Mouse (Mus musculus): ENCODE data around the gene Ahnak2. TPM values are rescaled to one million over a fixed set of nuclear protein-coding genes. Genes with fewer than 3 reads are reported as not detected.
"Not testable (repeated sequence)": the region's sequence is repeated elsewhere in the genome, so short reads cannot be mapped to it uniquely, and the experiment has no call there.

Gene Ahnak2
- polyA plus RNA-seq, 1 experiment from 2014 or later, result 0.36 TPM

GRCm38 (mm10) chr12:112821974-112822373 is 19.5 kb upstream of the Ahnak2 start:
- Histone ChIP-seq H3K4me3 (ENCODE audit: low read depth, low read length) (no peak overlapping the region), H3K4me1 (ENCODE audit: insufficient read depth) (peaks cover 39% of the 10 kb centered on the region), H3K9ac (replicated peaks) (no peak overlapping the region), H3K9me3 (ENCODE audit: low read length) (no peaks in the 10 kb centered on the region), H3K27me3 (ENCODE audit: insufficient read depth, low read length) (no peaks in the 10 kb centered on the region), H3K27ac (ENCODE audit: low read depth) (0 out of 2 replicates have a peak overlapping the region, but pooled peaks have one; percentile 24), H3K4me2 (ENCODE audit: low read depth, low read length) (no peak overlapping the region), H3K36me3 (replicated peaks; ENCODE audit: insufficient read depth, low read length) (peaks cover 74% of the 10 kb centered on the region)
- DNase-seq (no peak), ATAC-seq (no peak)
- WGBS (ENCODE audit: insufficient replicate concordance), result 50% methylated on average over 4 of the region's 4 CpGs
- TF ChIP-seq EP300 (IDR thresholded peaks at IDR 0.05; ENCODE audit: low read depth) (no peak), CTCF (IDR thresholded peaks at IDR 0.05; ENCODE audit: low read depth) (no peak)

GRCm38 (mm10) chr12:112821216-112821615 is 18.8 kb upstream of the Ahnak2 start:
- TF ChIP-seq CTCF (IDR thresholded peaks at IDR 0.05; ENCODE audit: low read depth), result no peak
- TF ChIP-seq EP300 (IDR thresholded peaks at IDR 0.05; ENCODE audit: low read depth), result no peak
- Histone ChIP-seq H3K9ac (replicated peaks) (no peak overlapping the region), H3K36me3 (replicated peaks; ENCODE audit: insufficient read depth, low read length) (peaks cover 70% of the 10 kb centered on the region), H3K27me3 (ENCODE audit: insufficient read depth, low read length) (no peaks in the 10 kb centered on the region), H3K4me2 (ENCODE audit: low read depth, low read length) (no peak overlapping the region), H3K9me3 (ENCODE audit: low read length) (no peaks in the 10 kb centered on the region), H3K4me3 (ENCODE audit: low read depth, low read length) (no peak overlapping the region), H3K4me1 (ENCODE audit: insufficient read depth) (peaks cover 31% of the 10 kb centered on the region), H3K27ac (ENCODE audit: low read depth) (no peak overlapping the region)
- WGBS (ENCODE audit: insufficient replicate concordance), result 47% methylated on average over 1 of the region's 1 CpGs
- ATAC-seq (no peak), DNase-seq (peak; percentile 11)

- Histone ChIP-seq H3K4me3 (ENCODE audit: low read depth, low read length) (no peak overlapping the region), H3K9me3 (ENCODE audit: low read length) (no peaks in the 10 kb centered on the region), H3K27ac (ENCODE audit: low read depth) (no peak overlapping the region), H3K9ac (replicated peaks) (no peak overlapping the region), H3K27me3 (ENCODE audit: insufficient read depth, low read length) (no peaks in the 10 kb centered on the region), H3K4me2 (ENCODE audit: low read depth, low read length) (no peak overlapping the region), H3K36me3 (replicated peaks; ENCODE audit: insufficient read depth, low read length) (peaks cover 69% of the 10 kb centered on the region), H3K4me1 (ENCODE audit: insufficient read depth) (peaks cover 26% of the 10 kb centered on the region)
- DNase-seq, result no peak
- no peak for ATAC-seq
- 89% methylated on average over 12 of the region's 12 CpGs for WGBS (ENCODE audit: insufficient replicate concordance)
- TF ChIP-seq EP300 (IDR thresholded peaks at IDR 0.05; ENCODE audit: low read depth) (no peak), CTCF (IDR thresholded peaks at IDR 0.05; ENCODE audit: low read depth) (no peak)
These were observed 18.0 kb upstream of the Ahnak2 start for GRCm38 (mm10) chr12:112820401-112820999.

- H3K4me2 ChIP-seq (ENCODE audit: low read depth, low read length), result no peak overlapping the region
- H3K9ac ChIP-seq (replicated peaks), result no peak overlapping the region
- no peaks in the 10 kb centered on the region for H3K9me3 ChIP-seq (ENCODE audit: low read length)
- DNase-seq, result no peak
- TF ChIP-seq EP300 (IDR thresholded peaks at IDR 0.05; ENCODE audit: low read depth) (no peak), CTCF (IDR thresholded peaks at IDR 0.05; ENCODE audit: low read depth) (no peak)
- peaks cover 62% of the 10 kb centered on the region for H3K36me3 ChIP-seq (replicated peaks; ENCODE audit: insufficient read depth, low read length)
- no peak overlapping the region for H3K27ac ChIP-seq (ENCODE audit: low read depth)
- WGBS (ENCODE audit: insufficient replicate concordance), result 88% methylated on average over 8 of the region's 8 CpGs
- ATAC-seq, result no peak
- no peak overlapping the region for H3K4me3 ChIP-seq (ENCODE audit: low read depth, low read length)
- peaks cover 15% of the 10 kb centered on the region for H3K4me1 ChIP-seq (ENCODE audit: insufficient read depth)
- H3K27me3 ChIP-seq (ENCODE audit: insufficient read depth, low read length), result no peaks in the 10 kb centered on the region
These were observed 16.7 kb upstream of the Ahnak2 start for GRCm38 (mm10) chr12:112819057-112819662.

- H3K4me3 ChIP-seq (ENCODE audit: low read depth, low read length); DNase-seq; H3K9me3 ChIP-seq (ENCODE audit: low read length); H3K4me2 ChIP-seq (ENCODE audit: low read depth, low read length); H3K4me1 ChIP-seq (ENCODE audit: insufficient read depth); ATAC-seq; H3K27ac ChIP-seq (ENCODE audit: low read depth); H3K27me3 ChIP-seq (ENCODE audit: insufficient read depth, low read length); H3K9ac ChIP-seq (replicated peaks): not testable (repeated sequence)
- H3K36me3 ChIP-seq (replicated peaks; ENCODE audit: insufficient read depth, low read length), result peaks cover 49% of the 10 kb centered on the region
- 86% methylated on average over 7 of the region's 7 CpGs for WGBS (ENCODE audit: insufficient replicate concordance)
These were observed 14.4 kb upstream of the Ahnak2 start for GRCm38 (mm10) chr12:112816866-112817265.

- no peak overlapping the region for H3K9ac ChIP-seq (replicated peaks)
- TF ChIP-seq CTCF (IDR thresholded peaks at IDR 0.05; ENCODE audit: low read depth), result peak; percentile 87
- no peak for TF ChIP-seq EP300 (IDR thresholded peaks at IDR 0.05; ENCODE audit: low read depth)
- H3K27ac ChIP-seq (ENCODE audit: low read depth), result no peak overlapping the region
- 55% methylated on average over 4 of the region's 4 CpGs for WGBS (ENCODE audit: insufficient replicate concordance)
- H3K36me3 ChIP-seq (replicated peaks; ENCODE audit: insufficient read depth, low read length), result peaks cover 43% of the 10 kb centered on the region
- H3K27me3 ChIP-seq (ENCODE audit: insufficient read depth, low read length), result no peaks in the 10 kb centered on the region
- no peaks in the 10 kb centered on the region for H3K9me3 ChIP-seq (ENCODE audit: low read length)
- H3K4me2 ChIP-seq (ENCODE audit: low read depth, low read length), result no peak overlapping the region
- no peaks in the 10 kb centered on the region for H3K4me1 ChIP-seq (ENCODE audit: insufficient read depth)
- 0 out of 2 replicates have a peak, but pooled peaks have one; percentile 15 for ATAC-seq
- peak; percentile 67 for DNase-seq
- no peak overlapping the region for H3K4me3 ChIP-seq (ENCODE audit: low read depth, low read length)
These were observed 13.8 kb upstream of the Ahnak2 start for GRCm38 (mm10) chr12:112816294-112816693.

Measured in liver, postnatal 0 days (tissue).